Mouse (Mus musculus) kidney, postnatal 10 days (tissue): ENCODE measurements around the gene Smad1.

ENCODE experiments used
- DNase-seq: peaks from one replicate; pipeline ENCODE4 v3.0.0; 2021; ENCODE audit warnings: mixed read lengths

The Smad1 gene

GRCm38 (mm10) chr8:79381771-79382170 is 17.5 kb downstream of the Smad1 start:
- DNase-seq, result peak; percentile 51

GRCm38 (mm10) chr8:79380386-79380785 is 18.9 kb downstream of the Smad1 start:
- no peak for DNase-seq

GRCm38 (mm10) chr8:79379971-79380370 is 19.3 kb downstream of the Smad1 start:
- no peak for DNase-seq

- no peak for DNase-seq
Observed at GRCm38 (mm10) chr8:79376648-79377047, 22.7 kb downstream of the Smad1 start.

GRCm38 (mm10) chr8:79375775-79376123 is 23.6 kb downstream of the Smad1 start:
- DNase-seq, result no peak

GRCm38 (mm10) chr8:79375074-79375774 is 24.1 kb downstream of the Smad1 start:
- DNase-seq, result no peak

GRCm38 (mm10) chr8:79374410-79374809 is 24.9 kb downstream of the Smad1 start:
- peak; percentile 44 for DNase-seq

- DNase-seq, result no peak
Observed at GRCm38 (mm10) chr8:79373563-79373962, 25.8 kb downstream of the Smad1 start.

- no peak for DNase-seq
Observed at GRCm38 (mm10) chr8:79372960-79373359, 26.4 kb downstream of the Smad1 start.

GRCm38 (mm10) chr8:79372521-79372920 is 26.8 kb downstream of the Smad1 start:
- DNase-seq, result peak; percentile 35

- peak; percentile 34 for DNase-seq
Observed at GRCm38 (mm10) chr8:79372084-79372483, 27.2 kb downstream of the Smad1 start.

- DNase-seq, result no peak
Observed at GRCm38 (mm10) chr8:79370646-79371290, 28.6 kb downstream of the Smad1 start.

- no peak for DNase-seq
Observed at GRCm38 (mm10) chr8:79369163-79369562, 30.2 kb downstream of the Smad1 start.

GRCm38 (mm10) chr8:79367959-79368358 is 31.4 kb downstream of the Smad1 start:
- DNase-seq, result no peak

GRCm38 (mm10) chr8:79367350-79367749 is 32.0 kb downstream of the Smad1 start:
- DNase-seq, result no peak

GRCm38 (mm10) chr8:79366227-79366626 is 33.1 kb downstream of the Smad1 start:
- DNase-seq, result no peak

- DNase-seq, result no peak
Observed at GRCm38 (mm10) chr8:79365707-79366106, 33.6 kb downstream of the Smad1 start.

- DNase-seq, result no peak
Observed at GRCm38 (mm10) chr8:79364806-79365205, 34.5 kb downstream of the Smad1 start.

GRCm38 (mm10) chr8:79362430-79362829 is 36.9 kb downstream of the Smad1 start:
- DNase-seq, result no peak

GRCm38 (mm10) chr8:79360774-79361527 is 38.4 kb downstream of the Smad1 start:
- DNase-seq, result no peak

GRCm38 (mm10) chr8:79360302-79360701 is 39.0 kb downstream of the Smad1 start:
- no peak for DNase-seq

- DNase-seq, result no peak
Observed at GRCm38 (mm10) chr8:79355721-79356434, 43.4 kb downstream of the Smad1 start.

GRCm38 (mm10) chr8:79354009-79354408 is 45.3 kb downstream of the Smad1 start:
- no peak for DNase-seq
